In the genomic region with DNA sequence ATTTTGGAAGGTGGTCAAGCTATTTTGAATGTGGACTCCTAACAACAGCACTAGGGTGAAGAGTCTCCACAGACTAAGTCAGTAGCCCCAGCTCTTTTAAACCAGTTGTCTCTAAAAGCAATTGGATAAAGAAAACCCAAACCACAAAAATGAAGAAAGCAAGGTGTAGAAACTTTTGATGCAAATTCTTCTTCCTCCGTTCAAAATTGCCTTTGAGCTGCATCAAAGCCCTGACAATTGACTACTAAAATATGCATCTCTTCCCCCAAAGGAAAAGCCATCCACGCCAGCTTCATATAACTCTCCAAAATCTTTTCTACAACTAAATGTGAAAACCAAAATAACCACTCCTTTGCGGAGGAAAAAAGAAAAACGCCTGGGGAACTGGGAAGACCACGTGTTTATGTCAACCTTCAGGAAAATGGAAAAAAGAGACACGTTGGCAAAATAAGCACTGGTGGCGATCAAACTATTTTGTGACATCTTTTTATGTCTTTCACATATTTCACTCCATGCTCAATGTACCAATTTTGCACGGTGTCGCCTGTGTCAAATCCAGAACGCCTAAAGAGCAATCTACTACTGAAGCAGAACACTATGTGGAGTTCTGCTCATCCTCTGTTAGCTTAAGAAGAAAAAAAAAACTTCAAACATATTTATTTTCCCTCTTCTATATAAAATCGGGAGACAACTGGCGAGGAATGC, we compare ENCODE assay signal across 7 mouse cellular contexts. TPM values are rescaled to one million over a fixed set of nuclear protein-coding genes. Genes with fewer than 3 reads are reported as not detected.
DNase-seq lines count a peak whose midpoint lies in the region; ATAC-seq and TF ChIP-seq lines count a peak whose summit lies in the region.

No protein-coding gene starts in this region.

- H3K4me3 ChIP-seq in testis, adult 2 months (ENCODE audit: control insufficient read depth, low read depth, low read length), result peak overlapping the region; percentile 90; the same call in 1 of the 2 replicates
- peak overlapping the region; percentile 75 for H3K4me3 ChIP-seq in forebrain, embryonic 11.5 days (ENCODE audit: low read depth, low read length)
- H3K4me3 ChIP-seq in limb, embryonic 11.5 days (ENCODE audit: low read depth, low read length), result peak overlapping the region; percentile 78

- no peaks in the 10 kb centered on the region for H3K36me3 ChIP-seq in testis, adult 2 months (ENCODE audit: control insufficient read depth, insufficient read depth, low read length)
- no peaks in the 10 kb centered on the region for H3K36me3 ChIP-seq in forebrain, embryonic 11.5 days (ENCODE audit: control insufficient read depth, insufficient read depth, low read length)
- H3K36me3 ChIP-seq in limb, embryonic 11.5 days (ENCODE audit: control insufficient read depth, insufficient read depth, low read length), result no peaks in the 10 kb centered on the region
- no peaks in the 10 kb centered on the region for H3K36me3 ChIP-seq in splenic B cell, adult 2 months (ENCODE audit: control insufficient read depth, insufficient read depth, low read length, poor library complexity, severe bottlenecking)

- no peaks in the 10 kb centered on the region for H3K27me3 ChIP-seq in testis, adult 2 months (ENCODE audit: control insufficient read depth, insufficient read depth, low read length)
- H3K27me3 ChIP-seq in forebrain, embryonic 11.5 days (ENCODE audit: control insufficient read depth, insufficient read depth, low read length), result no peaks in the 10 kb centered on the region; the same call in 1 of the 2 replicates
- no peaks in the 10 kb centered on the region for H3K27me3 ChIP-seq in limb, embryonic 11.5 days (ENCODE audit: control insufficient read depth, insufficient read depth, low read length)
- no peaks in the 10 kb centered on the region for H3K27me3 ChIP-seq in splenic B cell, adult 2 months (ENCODE audit: control insufficient read depth, insufficient read depth, low read length, poor library complexity, severe bottlenecking)

- H3K4me1 ChIP-seq in testis, adult 2 months (ENCODE audit: control insufficient read depth, insufficient read depth, low read length), result peaks cover 7% of the 10 kb centered on the region
- H3K4me1 ChIP-seq in forebrain, embryonic 11.5 days (replicated peaks; ENCODE audit: control insufficient read depth, insufficient read depth, low read length), result no peaks in the 10 kb centered on the region
- H3K4me1 ChIP-seq in limb, embryonic 11.5 days (ENCODE audit: control insufficient read depth, insufficient read depth, low read length), result peaks cover 6% of the 10 kb centered on the region; the same call in 1 of the 2 replicates

- DNase-seq in testis, postnatal 10 days (ENCODE audit: low spot score), result no peak
- DNase-seq in forebrain, embryonic 11.5 days (ENCODE audit: low spot score), result no peak
- peak; percentile 41 for DNase-seq in limb, embryonic 11.5 days (ENCODE audit: low spot score)
- DNase-seq in splenic B cell, adult 2 months (ENCODE audit: low read depth, low spot score), result peak; percentile 46
- no peak for DNase-seq in right cerebral cortex, postnatal 4 days
- no peak for DNase-seq in lung, postnatal 4 days

- no peaks in the 10 kb centered on the region for H3K9me3 ChIP-seq in forebrain, embryonic 11.5 days (ENCODE audit: control insufficient read depth, low read length)
- H3K9me3 ChIP-seq in limb, embryonic 11.5 days (ENCODE audit: control insufficient read depth, low read length), result no peaks in the 10 kb centered on the region

- peak overlapping the region; percentile 90 for H3K4me2 ChIP-seq in forebrain, embryonic 11.5 days (ENCODE audit: low read depth, low read length, severe bottlenecking)
- H3K4me2 ChIP-seq in limb, embryonic 11.5 days (ENCODE audit: low read depth, severe bottlenecking), result peak overlapping the region; percentile 80

- no peak overlapping the region for H3K27ac ChIP-seq in testis, adult 2 months (ENCODE audit: control insufficient read depth, insufficient read depth, low read depth, low read length)
- H3K27ac ChIP-seq in forebrain, embryonic 11.5 days (ENCODE audit: low read depth, low read length), result no peak overlapping the region
- H3K27ac ChIP-seq in limb, embryonic 11.5 days (replicated peaks; ENCODE audit: low read depth, low read length), result no peak overlapping the region; the same call in 1 of the 2 replicates

- ATAC-seq in forebrain, embryonic 11.5 days (replicated peaks; ENCODE audit: low FRiP score), result no peak
- ATAC-seq in limb, embryonic 11.5 days (ENCODE audit: insufficient number of reproducible peaks, low FRiP score, low TSS enrichment, low read depth), result no peak

- no peak for TF ChIP-seq CTCF in testis, adult 2 months (IDR thresholded peaks at IDR 0.05; ENCODE audit: control insufficient read depth, insufficient read depth, insufficient replicate concordance, low read depth, low read length)

- TF ChIP-seq POLR2A in testis, adult 2 months (IDR thresholded peaks at IDR 0.05; ENCODE audit: control insufficient read depth, low read depth, low read length), result no peak

- WGBS in forebrain, embryonic 11.5 days, result 17% methylated on average over 12 of the region's 12 CpGs
- WGBS in limb, embryonic 11.5 days, result 15% methylated on average over 12 of the region's 12 CpGs

- peak overlapping the region; percentile 86; the same call in 1 of the 2 replicates for H3K9ac ChIP-seq in forebrain, embryonic 11.5 days (ENCODE audit: low read length)
- peak overlapping the region; percentile 85 for H3K9ac ChIP-seq in limb, embryonic 11.5 days (ENCODE audit: low read length)

RNA-seq across cellular contexts. Expression of gene Parp8, which starts 1.8 kb away (rescaled TPM):
- 5.4 and 5.8 TPM in 2 replicates for polyA plus RNA-seq in testis, adult 2 months (2012; rRNA removed)
- 15.0 and 15.4 TPM in 2 replicates for polyA plus RNA-seq in forebrain, embryonic 11.5 days (2014; fragmentation: Nextera tagmentation; extraction: Ambion mirVana)
- polyA plus RNA-seq in limb, embryonic 11.5 days (2014; fragmentation: Nextera tagmentation; extraction: Ambion mirVana), result 17.7 and 18.3 TPM in 2 replicates

Comparison
In these comparisons a context has a peak if more than half of its experiments do, and no peak if none do; other contexts are left out.
1. DNase-seq: peak in limb, embryonic 11.5 days (single experiment) and splenic B cell, adult 2 months (single experiment); none in testis, postnatal 10 days (single experiment), forebrain, embryonic 11.5 days (single experiment), right cerebral cortex, postnatal 4 days (single experiment) and lung, postnatal 4 days (0 of 2).
2. Peak in every context shown above with its lines, with median percentiles within 50 percentile points of each other: H3K4me3 ChIP-seq.